Mouse (Mus musculus) kidney, adult 2 months (tissue): ENCODE results near the gene Gm9376. TPM values are rescaled to one million over a fixed set of nuclear protein-coding genes. Genes with fewer than 3 reads are reported as not detected.

ENCODE experiments used
- DNase-seq: peaks from one replicate; pipeline ENCODE4 v3.0.0; 2021
- H3K27ac ChIP-seq: fragments of 200-500 bp; 2 replicates; pipeline ENCODE4 v1.5.1; 2012; ENCODE audit warnings: low read depth, low read length, control low read depth, inconsistent platforms; ENCODE audit not compliant: insufficient read depth
- H3K27me3 ChIP-seq: fragments of 200-500 bp; replicated peaks from 2 replicates; pipeline ENCODE4 v1.6.1; 2012; ENCODE audit warnings: mild to moderate bottlenecking, moderate library complexity, low read length, inconsistent platforms; ENCODE audit not compliant: control insufficient read depth, insufficient read depth
- H3K36me3 ChIP-seq: fragments of 200-500 bp; 2 replicates; pipeline ENCODE4 v1.6.1; 2012; ENCODE audit warnings: mild to moderate bottlenecking, moderate library complexity, low read length, inconsistent platforms; ENCODE audit not compliant: control insufficient read depth, insufficient read depth
- H3K4me1 ChIP-seq: fragments of 200-500 bp; 2 replicates; pipeline ENCODE4 v1.6.1; 2011; ENCODE audit warnings: low read length; ENCODE audit not compliant: control insufficient read depth, insufficient read depth
- H3K4me3 ChIP-seq: fragments of 200-500 bp; 2 replicates; pipeline ENCODE4 v1.5.1; 2011; ENCODE audit warnings: mild to moderate bottlenecking, low read depth, low read length, control low read depth; ENCODE audit not compliant: insufficient read depth
- CTCF ChIP-seq: fragments of 200-500 bp; conservative IDR thresholded peaks from 2 replicates; pipeline ENCODE4 v1.5.1; 2011; ENCODE audit warnings: low read depth, mild to moderate bottlenecking, control low read depth, low read length, moderate library complexity, mixed read lengths; ENCODE audit not compliant: insufficient read depth, insufficient read length
- POLR2A ChIP-seq: fragments of 200-500 bp; IDR thresholded peaks from one replicate; pipeline ENCODE4 v1.6.1; 2011; ENCODE audit warnings: low read depth, low read length, control low read depth
- WGBS: fragments of 180-500 bp; shearing (Covaris S2); methylation state at CpG from one replicate; pipeline ENCODE4 v1.1.7; 2018; 5-methylcytosine and 5-hydroxymethylcytosine counted together
- polyA plus RNA-seq: library from polyadenylated mRNA; depleted of rRNA; stranded (reverse); fragments of >200 nt; gene quantifications from 2 replicates; pipeline ENCODE4 v1.2.3, GENCODE M21; 2012

Gene Gm9376
- polyA plus RNA-seq, 1 experiment, result not detected

GRCm38 (mm10) chr14:118282917-118283316, 16.2 kb downstream of the Gm9376 start:
- H3K4me3 ChIP-seq, result no peak overlapping the region
- H3K27ac ChIP-seq, result no peak overlapping the region
- no peaks in the 10 kb centered on the region for H3K36me3 ChIP-seq
- H3K4me1 ChIP-seq, result no peaks in the 10 kb centered on the region
- peak; percentile 78 for DNase-seq
- WGBS, result 23% methylated on average over 14 of the region's 14 CpGs
- H3K27me3 ChIP-seq, result no peaks in the 10 kb centered on the region
- TF ChIP-seq POLR2A (no peak), CTCF (no peak)

- Histone ChIP-seq H3K36me3 (no peaks in the 10 kb centered on the region), H3K4me3 (no peak overlapping the region), H3K27ac (no peak overlapping the region), H3K4me1 (no peaks in the 10 kb centered on the region), H3K27me3 (no peaks in the 10 kb centered on the region)
- TF ChIP-seq POLR2A, result no peak
- TF ChIP-seq CTCF, result no peak
- 73% methylated on average over 2 of the region's 2 CpGs for WGBS
- DNase-seq, result no peak
These were observed 19.3 kb downstream of the Gm9376 start for GRCm38 (mm10) chr14:118286096-118286495.

- Histone ChIP-seq H3K27me3 (no peaks in the 10 kb centered on the region), H3K4me3 (no peak overlapping the region), H3K27ac (no peak overlapping the region), H3K4me1 (no peaks in the 10 kb centered on the region), H3K36me3 (no peaks in the 10 kb centered on the region)
- TF ChIP-seq CTCF (no peak), POLR2A (no peak)
- DNase-seq, result no peak
- WGBS, result 73% methylated on average over 8 of the region's 8 CpGs
These were observed 22.4 kb downstream of the Gm9376 start for GRCm38 (mm10) chr14:118289133-118289532.

- no peaks in the 10 kb centered on the region for H3K4me1 ChIP-seq
- no peaks in the 10 kb centered on the region for H3K27me3 ChIP-seq
- 83% methylated on average over 6 of the region's 6 CpGs for WGBS
- H3K4me3 ChIP-seq, result no peak overlapping the region
- TF ChIP-seq POLR2A (no peak), CTCF (no peak)
- H3K36me3 ChIP-seq, result no peaks in the 10 kb centered on the region
- DNase-seq, result no peak
- H3K27ac ChIP-seq, result no peak overlapping the region
These were observed 23.2 kb downstream of the Gm9376 start for GRCm38 (mm10) chr14:118290009-118290408.

- no peaks in the 10 kb centered on the region for H3K36me3 ChIP-seq
- TF ChIP-seq CTCF (no peak), POLR2A (no peak)
- DNase-seq, result no peak
- no peaks in the 10 kb centered on the region for H3K4me1 ChIP-seq
- H3K27me3 ChIP-seq, result no peaks in the 10 kb centered on the region
- no peak overlapping the region for H3K27ac ChIP-seq
- H3K4me3 ChIP-seq, result no peak overlapping the region
- WGBS, result 76% methylated on average over 14 of the region's 14 CpGs
These were observed 35.8 kb downstream of the Gm9376 start for GRCm38 (mm10) chr14:118302606-118303005.

- 73% methylated on average over 9 of the region's 9 CpGs for WGBS
- Histone ChIP-seq H3K36me3 (no peaks in the 10 kb centered on the region), H3K27ac (no peak overlapping the region), H3K27me3 (no peaks in the 10 kb centered on the region), H3K4me3 (no peak overlapping the region), H3K4me1 (no peaks in the 10 kb centered on the region)
- DNase-seq, result no peak
- TF ChIP-seq CTCF, result no peak
- no peak for TF ChIP-seq POLR2A
These were observed 37.8 kb downstream of the Gm9376 start for GRCm38 (mm10) chr14:118304560-118304959.

GRCm38 (mm10) chr14:118305951-118306350, 39.2 kb downstream of the Gm9376 start:
- no peaks in the 10 kb centered on the region for H3K4me1 ChIP-seq
- TF ChIP-seq POLR2A (no peak), CTCF (no peak)
- H3K27me3 ChIP-seq, result no peaks in the 10 kb centered on the region
- H3K36me3 ChIP-seq, result no peaks in the 10 kb centered on the region
- 71% methylated on average over 9 of the region's 9 CpGs for WGBS
- DNase-seq, result no peak
- no peak overlapping the region for H3K27ac ChIP-seq
- H3K4me3 ChIP-seq, result no peak overlapping the region

GRCm38 (mm10) chr14:118307060-118307459, 40.3 kb downstream of the Gm9376 start:
- DNase-seq, result no peak
- H3K4me3 ChIP-seq, result no peak overlapping the region
- H3K4me1 ChIP-seq, result no peaks in the 10 kb centered on the region
- TF ChIP-seq CTCF (no peak), POLR2A (no peak)
- H3K27me3 ChIP-seq, result no peaks in the 10 kb centered on the region
- 80% methylated on average over 8 of the region's 8 CpGs for WGBS
- no peaks in the 10 kb centered on the region for H3K36me3 ChIP-seq
- no peak overlapping the region for H3K27ac ChIP-seq
